Mouse (Mus musculus) adipocyte (in vitro differentiated cells): ENCODE measurements around the gene Copb1.
"Not testable (repeated sequence)": the region's sequence is repeated elsewhere in the genome, so short reads cannot be mapped to it uniquely, and the experiment has no call there.

ENCODE experiments used
- DNase-seq: peaks from one replicate; pipeline ENCODE4 v3.0.0-alpha.2; 2016; ENCODE audit warnings: low spot score

The Copb1 gene

DNA sequence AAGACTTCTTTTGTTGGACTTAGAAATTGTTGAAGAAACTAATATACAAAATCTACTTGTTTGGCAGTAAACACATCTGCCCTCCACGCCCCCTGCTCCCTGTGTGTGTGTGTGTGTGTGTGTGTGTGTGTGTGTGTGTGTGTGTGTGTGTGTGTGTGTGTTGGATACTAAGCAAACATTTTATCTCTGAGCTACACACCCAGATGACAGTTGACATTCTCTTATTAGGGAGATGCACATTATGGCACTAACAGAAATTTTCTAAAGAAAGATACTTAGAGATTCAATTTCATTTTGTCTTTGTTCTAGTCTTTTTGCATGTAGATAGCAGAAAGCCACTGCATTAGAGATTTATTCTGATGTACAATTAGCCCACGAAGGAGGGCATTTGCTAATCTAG is 37.6 kb downstream of the Copb1 start:
- DNase-seq = no peak

DNA sequence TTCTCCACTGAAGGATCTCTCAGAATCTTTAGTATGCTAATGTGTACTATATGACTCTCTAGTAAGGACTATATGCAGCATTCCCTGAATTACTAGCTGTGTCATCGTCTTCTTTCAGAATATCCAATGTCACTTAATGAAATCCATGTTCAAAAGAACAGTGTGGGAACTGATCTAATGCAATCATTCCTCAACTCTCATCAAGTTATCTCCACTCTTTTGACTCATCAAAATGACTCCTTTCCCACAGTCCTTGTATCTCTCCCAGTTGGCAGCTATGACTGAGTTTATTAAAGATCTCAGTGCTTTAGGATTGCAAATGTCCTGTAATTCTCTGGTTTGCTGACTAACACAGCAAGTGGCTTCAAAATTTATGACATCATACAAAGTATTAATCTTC is 40.1 kb downstream of the Copb1 start:
- DNase-seq = peak; percentile 20

- peak; percentile 67 for DNase-seq
Measured at GRCm38 (mm10) chr7:114213537-114213936, 41.0 kb downstream of the Copb1 start.

- DNase-seq = no peak
Measured at GRCm38 (mm10) chr7:114210618-114211017, 43.9 kb downstream of the Copb1 start.

DNA sequence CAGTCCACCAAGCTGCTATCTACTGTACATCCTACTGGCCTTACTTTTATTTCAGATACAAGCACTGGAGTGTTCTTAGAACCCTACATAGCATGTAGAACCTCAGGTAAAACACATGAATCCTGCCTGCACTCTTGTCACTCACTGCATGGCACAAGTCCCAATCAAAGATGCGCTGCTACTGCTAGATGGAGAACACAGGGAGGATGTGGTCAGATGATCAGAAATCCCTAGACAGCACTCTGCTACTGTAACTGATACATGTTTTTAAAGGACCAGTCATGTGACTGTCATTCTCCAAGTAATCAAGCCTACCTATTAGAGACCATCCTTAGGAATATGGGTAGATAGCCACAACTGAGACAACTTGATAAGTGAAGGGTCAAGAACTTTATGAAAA is 44.7 kb downstream of the Copb1 start:
- no peak for DNase-seq

GRCm38 (mm10) chr7:114203491-114204359 is 50.8 kb downstream of the Copb1 start:
- no peak for DNase-seq

DNA sequence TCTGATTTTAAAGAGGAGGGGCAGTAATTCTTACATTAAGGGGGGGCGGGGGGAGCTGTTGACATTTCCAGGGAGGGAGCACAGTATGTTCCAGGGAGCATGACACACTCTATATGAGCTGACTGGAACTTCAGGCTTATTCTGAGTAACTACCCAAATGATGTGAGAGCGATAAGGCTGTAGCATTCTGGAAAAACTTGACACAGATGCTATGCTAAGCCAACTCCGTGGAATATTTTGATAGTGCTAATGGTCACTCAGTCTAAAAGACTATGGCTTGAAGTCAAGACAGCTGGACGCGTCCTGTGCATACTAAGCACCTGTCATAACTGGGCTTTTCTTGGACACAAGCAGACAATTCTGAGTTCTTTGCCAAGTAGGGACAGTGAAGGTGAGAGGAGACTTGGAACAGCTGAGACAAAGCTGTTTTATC is 51.5 kb downstream of the Copb1 start:
- DNase-seq = no peak

GRCm38 (mm10) chr7:114200651-114201050 is 53.9 kb downstream of the Copb1 start:
- DNase-seq = no peak

GRCm38 (mm10) chr7:114199428-114200110 is 54.9 kb downstream of the Copb1 start:
- DNase-seq = peak; percentile 16

DNA sequence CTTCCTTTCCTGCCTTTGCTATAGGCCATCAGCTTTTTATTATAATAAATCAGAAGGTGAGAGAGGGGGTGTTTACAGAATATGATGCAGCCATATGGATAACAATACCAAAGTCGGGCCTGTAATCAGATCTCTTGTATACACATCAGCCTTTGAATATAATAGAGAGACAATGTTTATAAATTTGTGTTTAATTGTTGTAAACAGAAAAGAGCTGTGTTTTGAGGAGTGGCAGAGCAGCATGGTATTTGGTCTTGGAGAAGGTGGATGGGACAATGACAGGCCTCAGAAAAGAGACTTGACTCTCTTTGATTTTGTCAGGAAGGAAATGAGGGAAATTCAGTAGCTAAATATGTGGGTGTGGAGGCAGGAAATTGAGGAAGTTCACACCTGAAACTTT is 56.3 kb downstream of the Copb1 start:
- DNase-seq = no peak

GRCm38 (mm10) chr7:114196588-114196987 is 57.9 kb downstream of the Copb1 start:
- DNase-seq = not testable (repeated sequence)

GRCm38 (mm10) chr7:114194788-114195187 is 59.7 kb downstream of the Copb1 start:
- not testable (repeated sequence) for DNase-seq

GRCm38 (mm10) chr7:114194224-114194623 is 60.3 kb downstream of the Copb1 start:
- no peak for DNase-seq

- no peak for DNase-seq
Measured at GRCm38 (mm10) chr7:114193284-114194067, 61.0 kb downstream of the Copb1 start.

DNA sequence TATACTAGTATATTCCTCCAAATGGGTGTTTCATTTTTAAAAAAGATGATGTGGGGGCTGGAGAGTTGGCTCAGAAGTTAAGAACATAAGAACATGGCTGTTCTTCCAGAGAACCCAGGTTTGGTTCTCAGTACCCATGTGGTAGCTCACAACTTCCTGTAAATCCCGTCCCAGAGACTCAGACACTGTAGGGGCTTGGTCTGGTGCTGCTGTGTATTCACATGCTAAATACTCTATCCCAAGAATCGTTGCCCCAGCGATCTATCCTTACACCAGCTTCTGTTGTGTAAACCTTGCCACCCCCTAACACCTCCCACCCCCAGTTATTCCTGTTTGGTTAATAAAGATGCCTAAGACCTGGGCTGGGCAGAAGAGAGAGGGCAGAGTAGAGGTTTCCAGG is 61.9 kb downstream of the Copb1 start:
- DNase-seq = no peak

- no peak for DNase-seq
Measured at GRCm38 (mm10) chr7:114183416-114183815, 71.1 kb downstream of the Copb1 start.

DNA sequence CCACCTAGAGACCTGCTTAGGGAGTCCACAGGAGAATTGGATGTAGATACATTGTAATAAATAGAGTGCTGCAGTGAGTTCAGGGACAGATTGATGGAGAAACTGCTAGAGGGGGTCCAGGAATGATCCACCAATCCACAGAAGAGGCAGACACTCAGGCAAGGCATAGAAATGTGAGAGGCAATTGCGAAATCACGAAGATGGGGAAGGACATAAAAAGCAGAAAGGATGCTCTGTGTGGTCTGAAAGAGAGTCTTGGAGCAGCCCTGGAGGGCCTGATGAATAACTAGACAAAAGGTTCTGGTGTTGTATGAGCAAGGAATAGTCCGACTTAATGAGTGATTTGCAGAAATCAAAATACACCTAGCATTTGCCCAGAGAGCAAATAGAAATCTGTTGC is 71.8 kb downstream of the Copb1 start:
- DNase-seq = no peak

DNA sequence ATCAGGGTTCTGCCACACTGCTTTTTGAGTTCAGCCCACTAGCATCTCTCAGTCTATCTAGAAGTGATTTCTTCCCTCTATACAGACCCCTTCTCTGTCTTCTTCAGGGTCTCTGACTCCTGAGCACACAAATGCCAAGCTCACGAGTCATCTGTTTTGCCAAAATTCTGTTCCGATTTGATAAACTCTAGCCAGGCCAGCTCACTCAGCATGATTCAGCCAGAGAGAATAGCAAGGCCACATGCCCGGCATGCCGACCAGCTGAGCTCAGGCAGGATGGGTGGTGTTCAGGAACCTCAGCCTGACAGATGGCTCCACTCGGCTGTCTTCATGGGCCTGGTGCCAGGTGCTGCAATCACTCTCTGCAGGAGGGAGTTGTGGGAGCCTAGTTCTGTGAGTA is 73.1 kb downstream of the Copb1 start:
- DNase-seq = peak; percentile 62

DNA sequence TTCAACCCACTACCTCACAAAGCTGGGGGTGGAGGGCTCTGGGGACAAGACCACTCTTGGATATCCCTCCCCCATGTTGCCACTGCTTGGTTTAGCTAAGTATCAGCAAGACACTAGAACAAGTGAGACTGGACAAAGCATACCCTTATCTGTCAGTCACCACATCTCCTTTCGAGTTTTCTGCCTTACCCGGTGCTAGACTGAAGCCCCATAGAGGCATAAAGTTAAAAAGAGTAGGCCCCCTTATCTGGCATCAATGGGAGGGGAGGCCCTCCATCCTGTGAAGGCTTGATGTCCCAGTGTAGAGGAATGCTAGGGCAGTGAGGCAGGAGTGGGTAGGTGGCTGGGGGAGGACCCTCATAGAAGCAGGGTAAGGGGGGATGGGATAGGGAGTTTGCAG is 77.9 kb downstream of the Copb1 start:
- DNase-seq = no peak

- no peak for DNase-seq
Measured at GRCm38 (mm10) chr7:114171354-114172097, 83.0 kb downstream of the Copb1 start.

- DNase-seq = peak; percentile 62
Measured at GRCm38 (mm10) chr7:114169996-114170395, 84.5 kb downstream of the Copb1 start.

DNA sequence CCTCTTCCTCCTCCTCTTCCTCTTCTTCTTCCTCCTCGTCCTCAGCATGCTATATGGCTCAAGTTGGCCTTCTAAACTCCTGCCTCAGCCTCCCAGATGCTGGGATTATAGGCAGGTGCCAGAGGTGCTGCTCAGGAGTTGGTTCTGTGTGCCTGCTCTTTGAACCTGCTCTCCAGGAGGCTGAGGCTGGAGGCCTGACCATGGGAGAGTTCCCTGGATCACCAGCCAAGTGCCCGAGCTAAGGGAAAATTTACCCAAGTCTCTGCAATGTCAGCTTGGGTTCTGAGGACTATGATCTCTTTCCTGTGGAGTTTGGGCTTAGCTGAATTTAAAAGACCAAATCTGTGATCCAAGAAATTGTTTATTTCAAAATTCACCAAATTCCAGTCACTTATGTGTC is 85.1 kb downstream of the Copb1 start:
- no peak for DNase-seq
